Mouse (Mus musculus): ENCODE measurements at regions not wholly inside any gene's neighbourhood (a gene's known extent, or its start where the extent isn't known, plus 50 kb on each side); places are given as distances from the start of the nearest gene placed in this dataset.
A peak's percentile ranks its signal among the peaks of the same experiment; 100 is the strongest.

- no peaks in the 10 kb centered on the region for H3K9me3 ChIP-seq (ENCODE audit: low read length)
- H3K36me3 ChIP-seq (replicated peaks; ENCODE audit: insufficient read depth, low read length): no peaks in the 10 kb centered on the region
- H3K4me3 ChIP-seq (ENCODE audit: low read depth, low read length): no peak overlapping the region
- TF ChIP-seq CTCF (IDR thresholded peaks at IDR 0.05; ENCODE audit: low read depth) (no peak), EP300 (IDR thresholded peaks at IDR 0.05; ENCODE audit: low read depth) (no peak)
- no peaks in the 10 kb centered on the region for H3K27me3 ChIP-seq (ENCODE audit: insufficient read depth, low read length)
- 78% methylated on average over 4 of the region's 4 CpGs for WGBS (ENCODE audit: insufficient replicate concordance)
- no peaks in the 10 kb centered on the region for H3K4me1 ChIP-seq (ENCODE audit: insufficient read depth)
- DNase-seq (no peak), ATAC-seq (no peak)
- H3K9ac ChIP-seq (replicated peaks): no peak overlapping the region
- no peak overlapping the region for H3K4me2 ChIP-seq (ENCODE audit: low read depth, low read length)
- H3K27ac ChIP-seq (ENCODE audit: low read depth): no peak overlapping the region
Observed at GRCm38 (mm10) chr2:172710641-172711040, 161.2 kb downstream of the Tfap2c start.

GRCm38 (mm10) chr2:172726701-172727100, 177.3 kb downstream of the Tfap2c start:
- no peaks in the 10 kb centered on the region for H3K36me3 ChIP-seq (replicated peaks; ENCODE audit: insufficient read depth, low read length)
- H3K4me2 ChIP-seq (ENCODE audit: low read depth, low read length): no peak overlapping the region
- DNase-seq: no peak
- H3K9ac ChIP-seq (replicated peaks): no peak overlapping the region
- no peaks in the 10 kb centered on the region for H3K9me3 ChIP-seq (ENCODE audit: low read length)
- H3K4me3 ChIP-seq (ENCODE audit: low read depth, low read length): no peak overlapping the region
- WGBS (ENCODE audit: insufficient replicate concordance): 6% methylated on average over 13 of the region's 13 CpGs
- no peak for TF ChIP-seq EP300 (IDR thresholded peaks at IDR 0.05; ENCODE audit: low read depth)
- no peak for TF ChIP-seq CTCF (IDR thresholded peaks at IDR 0.05; ENCODE audit: low read depth)
- no peak for ATAC-seq
- H3K27me3 ChIP-seq (ENCODE audit: insufficient read depth, low read length): peaks cover 58% of the 10 kb centered on the region
- no peaks in the 10 kb centered on the region for H3K4me1 ChIP-seq (ENCODE audit: insufficient read depth)
- H3K27ac ChIP-seq (ENCODE audit: low read depth): no peak overlapping the region

- 31% methylated on average over 10 of the region's 10 CpGs for WGBS (ENCODE audit: insufficient replicate concordance)
- DNase-seq (no peak), ATAC-seq (no peak)
- no peak overlapping the region for H3K9ac ChIP-seq (replicated peaks)
- no peaks in the 10 kb centered on the region for H3K9me3 ChIP-seq (ENCODE audit: low read length)
- no peak overlapping the region for H3K27ac ChIP-seq (ENCODE audit: low read depth)
- no peak overlapping the region for H3K4me3 ChIP-seq (ENCODE audit: low read depth, low read length)
- H3K4me2 ChIP-seq (ENCODE audit: low read depth, low read length): no peak overlapping the region
- no peaks in the 10 kb centered on the region for H3K4me1 ChIP-seq (ENCODE audit: insufficient read depth)
- TF ChIP-seq EP300 (IDR thresholded peaks at IDR 0.05; ENCODE audit: low read depth): no peak
- TF ChIP-seq CTCF (IDR thresholded peaks at IDR 0.05; ENCODE audit: low read depth): no peak
- no peaks in the 10 kb centered on the region for H3K36me3 ChIP-seq (replicated peaks; ENCODE audit: insufficient read depth, low read length)
- peaks cover 67% of the 10 kb centered on the region for H3K27me3 ChIP-seq (ENCODE audit: insufficient read depth, low read length)
Observed at GRCm38 (mm10) chr2:172727576-172727975, 178.2 kb downstream of the Tfap2c start.

GRCm38 (mm10) chr2:172728240-172728821, 178.9 kb downstream of the Tfap2c start:
- H3K36me3 ChIP-seq (replicated peaks; ENCODE audit: insufficient read depth, low read length): no peaks in the 10 kb centered on the region
- H3K27me3 ChIP-seq (ENCODE audit: insufficient read depth, low read length): peaks cover 73% of the 10 kb centered on the region
- 1% methylated on average over 45 of the region's 53 CpGs for WGBS (ENCODE audit: insufficient replicate concordance)
- no peak overlapping the region for H3K27ac ChIP-seq (ENCODE audit: low read depth)
- H3K4me1 ChIP-seq (ENCODE audit: insufficient read depth): no peaks in the 10 kb centered on the region
- ATAC-seq (0 out of 2 replicates have a peak, but pooled peaks have one; percentile 12), DNase-seq (peak; percentile 31)
- peak overlapping the region; percentile 40 for H3K4me3 ChIP-seq (ENCODE audit: low read depth, low read length)
- H3K9me3 ChIP-seq (ENCODE audit: low read length): no peaks in the 10 kb centered on the region
- TF ChIP-seq CTCF (IDR thresholded peaks at IDR 0.05; ENCODE audit: low read depth) (no peak), EP300 (IDR thresholded peaks at IDR 0.05; ENCODE audit: low read depth) (no peak)
- H3K4me2 ChIP-seq (ENCODE audit: low read depth, low read length): peak overlapping the region; percentile 65
- no peak overlapping the region for H3K9ac ChIP-seq (replicated peaks)

DNA sequence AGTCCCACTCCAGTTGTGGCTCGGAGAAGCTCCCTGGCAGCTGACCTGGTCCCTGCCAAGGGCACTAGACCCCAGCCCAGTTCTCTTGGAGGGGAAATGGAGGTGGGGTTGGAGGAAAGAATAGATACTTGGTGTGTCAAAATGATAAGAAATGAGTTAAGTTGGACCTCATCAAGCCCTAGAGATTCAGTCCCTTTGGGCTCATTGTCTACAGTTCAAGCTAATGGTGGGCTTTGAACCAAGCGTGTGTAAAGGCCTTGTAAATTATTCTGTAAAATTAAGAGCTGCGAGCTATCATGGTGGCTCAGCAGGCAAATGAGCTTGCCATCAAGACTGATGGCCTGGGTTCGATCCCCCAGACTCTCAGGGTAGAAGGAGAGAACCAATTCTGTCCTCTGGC, 179.8 kb downstream of the Tfap2c start:
- Histone ChIP-seq H3K36me3 (replicated peaks; ENCODE audit: insufficient read depth, low read length) (no peaks in the 10 kb centered on the region), H3K4me1 (ENCODE audit: insufficient read depth) (no peaks in the 10 kb centered on the region), H3K27me3 (ENCODE audit: insufficient read depth, low read length) (peaks cover 79% of the 10 kb centered on the region), H3K9ac (replicated peaks) (no peak overlapping the region), H3K27ac (ENCODE audit: low read depth) (no peak overlapping the region), H3K9me3 (ENCODE audit: low read length) (no peaks in the 10 kb centered on the region), H3K4me3 (ENCODE audit: low read depth, low read length) (no peak overlapping the region), H3K4me2 (ENCODE audit: low read depth, low read length) (no peak overlapping the region)
- TF ChIP-seq CTCF (IDR thresholded peaks at IDR 0.05; ENCODE audit: low read depth) (no peak), EP300 (IDR thresholded peaks at IDR 0.05; ENCODE audit: low read depth) (no peak)
- DNase-seq (no peak), ATAC-seq (no peak)
- 53% methylated on average over 4 of the region's 4 CpGs for WGBS (ENCODE audit: insufficient replicate concordance)

- H3K27me3 ChIP-seq (ENCODE audit: insufficient read depth, low read length): peaks cover 84% of the 10 kb centered on the region
- H3K9me3 ChIP-seq (ENCODE audit: low read length): no peaks in the 10 kb centered on the region
- no peak for DNase-seq
- WGBS (ENCODE audit: insufficient replicate concordance): 66% methylated on average over 9 of the region's 9 CpGs
- H3K4me3 ChIP-seq (ENCODE audit: low read depth, low read length): no peak overlapping the region
- H3K4me1 ChIP-seq (ENCODE audit: insufficient read depth): no peaks in the 10 kb centered on the region
- H3K36me3 ChIP-seq (replicated peaks; ENCODE audit: insufficient read depth, low read length): no peaks in the 10 kb centered on the region
- no peak overlapping the region for H3K9ac ChIP-seq (replicated peaks)
- no peak overlapping the region for H3K27ac ChIP-seq (ENCODE audit: low read depth)
- TF ChIP-seq CTCF (IDR thresholded peaks at IDR 0.05; ENCODE audit: low read depth) (no peak), EP300 (IDR thresholded peaks at IDR 0.05; ENCODE audit: low read depth) (no peak)
- H3K4me2 ChIP-seq (ENCODE audit: low read depth, low read length): no peak overlapping the region
- ATAC-seq: no peak
Observed at GRCm38 (mm10) chr2:172729741-172730140, 180.3 kb downstream of the Tfap2c start.

Data from liver, postnatal 0 days (tissue).